Mouse (Mus musculus): Measurements from ENCODE around the gene Vsig10.
"Not testable (repeated sequence)": the region's sequence is repeated elsewhere in the genome, so short reads cannot be mapped to it uniquely, and the experiment has no call there.

Vsig10 gene

GRCm38 (mm10) chr5:117303691-117304579 lies 14.9 kb upstream of the Vsig10 start:
- no peak for DNase-seq

GRCm38 (mm10) chr5:117304947-117305346 lies 13.9 kb upstream of the Vsig10 start:
- peak; percentile 91 for DNase-seq

- no peak for DNase-seq
Measured at GRCm38 (mm10) chr5:117305754-117306153, 13.1 kb upstream of the Vsig10 start.

- DNase-seq: no peak
Measured at GRCm38 (mm10) chr5:117306826-117307225, 12.1 kb upstream of the Vsig10 start.

GRCm38 (mm10) chr5:117307699-117308098 lies 11.2 kb upstream of the Vsig10 start:
- peak; percentile 89 for DNase-seq

GRCm38 (mm10) chr5:117313420-117313819 lies 5.5 kb upstream of the Vsig10 start:
- DNase-seq: peak; percentile 68

- no peak for DNase-seq
Measured at GRCm38 (mm10) chr5:117313909-117314308, 5.0 kb upstream of the Vsig10 start.

- DNase-seq: peak; percentile 30
Measured at GRCm38 (mm10) chr5:117314587-117315428, 4.1 kb upstream of the Vsig10 start.

- no peak for DNase-seq
Measured at GRCm38 (mm10) chr5:117323751-117324150, 4.9 kb downstream of the Vsig10 start.

GRCm38 (mm10) chr5:117326408-117326807 lies 7.5 kb downstream of the Vsig10 start:
- DNase-seq: no peak

GRCm38 (mm10) chr5:117330457-117330856 lies 11.6 kb downstream of the Vsig10 start:
- DNase-seq: peak; percentile 25

- no peak for DNase-seq
Measured at GRCm38 (mm10) chr5:117337999-117338398, 19.1 kb downstream of the Vsig10 start.

- DNase-seq: no peak
Measured at GRCm38 (mm10) chr5:117338503-117338902, 19.6 kb downstream of the Vsig10 start.

- no peak for DNase-seq
Measured at GRCm38 (mm10) chr5:117340081-117340480, 21.2 kb downstream of the Vsig10 start.

GRCm38 (mm10) chr5:117341896-117342295 lies 23.0 kb downstream of the Vsig10 start:
- DNase-seq: no peak

GRCm38 (mm10) chr5:117344496-117344895 lies 25.6 kb downstream of the Vsig10 start:
- DNase-seq: not testable (repeated sequence)

GRCm38 (mm10) chr5:117345432-117345976 lies 26.6 kb downstream of the Vsig10 start:
- no peak for DNase-seq

GRCm38 (mm10) chr5:117346281-117346680 lies 27.4 kb downstream of the Vsig10 start:
- no peak for DNase-seq

GRCm38 (mm10) chr5:117347011-117347410 lies 28.1 kb downstream of the Vsig10 start:
- DNase-seq: no peak

- DNase-seq: no peak
Measured at GRCm38 (mm10) chr5:117347838-117348237, 29.0 kb downstream of the Vsig10 start.

- peak; percentile 79 for DNase-seq
Measured at GRCm38 (mm10) chr5:117348279-117348678, 29.4 kb downstream of the Vsig10 start.

- DNase-seq: no peak
Measured at GRCm38 (mm10) chr5:117354121-117354520, 35.2 kb downstream of the Vsig10 start.

- DNase-seq: no peak
Measured at GRCm38 (mm10) chr5:117355648-117356303, 36.9 kb downstream of the Vsig10 start.

Measured in lung, postnatal 14 days (tissue).